ENCODE assay signal across 7 mouse cellular contexts in the genomic region with DNA sequence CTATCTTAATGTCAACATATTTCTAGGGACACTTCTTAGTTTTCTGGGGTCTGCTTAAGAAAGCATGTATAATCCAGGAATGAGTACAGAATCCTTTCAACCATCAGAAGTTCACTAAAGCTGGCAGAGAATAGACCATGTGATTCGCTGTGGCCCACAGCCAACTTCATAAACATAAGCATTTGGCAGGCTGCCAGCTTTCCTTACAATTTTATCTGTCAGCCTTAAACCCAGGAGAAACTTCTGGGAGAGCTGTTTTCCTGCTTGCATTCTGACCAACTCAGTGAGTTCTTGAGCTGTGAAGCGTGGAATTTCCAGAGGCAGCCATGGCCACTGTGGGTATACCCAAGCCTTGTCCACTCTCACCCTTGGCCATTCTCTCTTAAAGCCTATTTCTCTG.
A peak's percentile ranks its signal among the peaks of the same experiment; 100 is the strongest.
DNase-seq lines count a peak whose midpoint lies in the region; ATAC-seq lines count a peak whose summit lies in the region.

No protein-coding gene starts in this region.

- peaks cover 14% of the 10 kb centered on the region for H3K4me1 ChIP-seq in heart, embryonic 15.5 days (replicated peaks)
- no peaks in the 10 kb centered on the region for H3K4me1 ChIP-seq in midbrain, embryonic 13.5 days (replicated peaks)

- H3K27me3 ChIP-seq in heart, embryonic 15.5 days: no peaks in the 10 kb centered on the region
- H3K27me3 ChIP-seq in midbrain, embryonic 13.5 days: no peaks in the 10 kb centered on the region

- WGBS in heart, embryonic 15.5 days: 15% methylated on average over 2 of the region's 2 CpGs
- 19% methylated on average over 2 of the region's 2 CpGs for WGBS in large intestine, adult 2 months
- 66% methylated on average over 2 of the region's 2 CpGs for WGBS in midbrain, embryonic 13.5 days

- no peaks in the 10 kb centered on the region for H3K9me3 ChIP-seq in heart, embryonic 15.5 days (replicated peaks)
- no peaks in the 10 kb centered on the region for H3K9me3 ChIP-seq in midbrain, embryonic 13.5 days

- peak overlapping the region; percentile 92 for H3K27ac ChIP-seq in heart, embryonic 15.5 days
- no peak overlapping the region for H3K27ac ChIP-seq in midbrain, embryonic 13.5 days

- peak overlapping the region; percentile 26 for H3K4me2 ChIP-seq in heart, embryonic 15.5 days
- no peak overlapping the region for H3K4me2 ChIP-seq in midbrain, embryonic 13.5 days (replicated peaks)

- no peaks in the 10 kb centered on the region for H3K36me3 ChIP-seq in heart, embryonic 15.5 days
- H3K36me3 ChIP-seq in midbrain, embryonic 13.5 days: no peaks in the 10 kb centered on the region

- peak; percentile 28 to 64 for DNase-seq in urinary bladder, postnatal 4 days (ENCODE audit: low spot score in 2 of 2)
- DNase-seq in urinary bladder, adult 2 months (ENCODE audit: low spot score): no peak
- DNase-seq in large intestine, adult 2 months (ENCODE audit: low read depth, low spot score): peak; percentile 47
- DNase-seq in spleen, adult 18-20 months: no peak
- DNase-seq in urinary bladder, postnatal 36 days (ENCODE audit: low spot score in 2 of 2): no peak

- H3K9ac ChIP-seq in heart, embryonic 15.5 days: no peak overlapping the region
- no peak overlapping the region for H3K9ac ChIP-seq in midbrain, embryonic 13.5 days (replicated peaks)

- no peak overlapping the region for H3K4me3 ChIP-seq in heart, embryonic 15.5 days
- H3K4me3 ChIP-seq in midbrain, embryonic 13.5 days (replicated peaks): no peak overlapping the region

- ATAC-seq in heart, embryonic 15.5 days (replicated peaks; ENCODE audit: insufficient number of reproducible peaks, insufficient read depth, low FRiP score, low read depth): peak; percentile 69; the same call in 1 of the 2 replicates
- 0 out of 2 replicates have a peak, but pooled peaks have one; percentile 62 for ATAC-seq in midbrain, embryonic 13.5 days

Comparison
In these comparisons a context has a peak if more than half of its experiments do, and no peak if none do; other contexts are left out.
1. DNase-seq: peak in urinary bladder, postnatal 4 days (2 of 2) and large intestine, adult 2 months (single experiment); none in urinary bladder, adult 2 months (single experiment), spleen, adult 18-20 months (0 of 2) and urinary bladder, postnatal 36 days (0 of 2).